Mouse (Mus musculus): Measurements from ENCODE around the gene Gm3238. TPM values are rescaled to one million over a fixed set of nuclear protein-coding genes. Genes with fewer than 3 reads are reported as not detected.
"Not testable (repeated sequence)": the region's sequence is repeated elsewhere in the genome, so short reads cannot be mapped to it uniquely, and the experiment has no call there.

Gene Gm3238
- total RNA-seq (2021): not detected

- DNase-seq (ENCODE audit: extremely low spot score in 1 of 2, low spot score in 2 of 2); intact Hi-C loops (cut with DNase I): not testable (repeated sequence)
Measured at GRCm38 (mm10) chr10:77771225-77771624, at the start of gene Gm3238. Gm3238 (minus strand) TSS chr10:77771325.

GRCm38 (mm10) chr10:77819203-77819602, 48.1 kb upstream of the Gm3238 start:
- intact Hi-C loops (cut with DNase I): no loop called here

GRCm38 (mm10) chr10:77818523-77818922, 47.4 kb upstream of the Gm3238 start:
- intact Hi-C loops (cut with DNase I): no loop called here
- DNase-seq (ENCODE audit: extremely low spot score in 1 of 2, low spot score in 2 of 2): no peak

More at GRCm38 (mm10) chr10:77819203-77819602, 48.1 kb upstream of the Gm3238 start:
- no peak for DNase-seq (ENCODE audit: extremely low spot score in 1 of 2, low spot score in 2 of 2)

GRCm38 (mm10) chr10:77815514-77815913, 44.4 kb upstream of the Gm3238 start:
- intact Hi-C loops (cut with DNase I): no loop called here
- DNase-seq (ENCODE audit: extremely low spot score in 1 of 2, low spot score in 2 of 2): no peak

- intact Hi-C loops (cut with DNase I): no loop called here
- DNase-seq (ENCODE audit: extremely low spot score in 1 of 2, low spot score in 2 of 2): no peak
Measured at GRCm38 (mm10) chr10:77814382-77814781, 43.3 kb upstream of the Gm3238 start, which contains the start of gene Gm2696. Gm2696 (plus strand) TSS chr10:77814682.

DNA sequence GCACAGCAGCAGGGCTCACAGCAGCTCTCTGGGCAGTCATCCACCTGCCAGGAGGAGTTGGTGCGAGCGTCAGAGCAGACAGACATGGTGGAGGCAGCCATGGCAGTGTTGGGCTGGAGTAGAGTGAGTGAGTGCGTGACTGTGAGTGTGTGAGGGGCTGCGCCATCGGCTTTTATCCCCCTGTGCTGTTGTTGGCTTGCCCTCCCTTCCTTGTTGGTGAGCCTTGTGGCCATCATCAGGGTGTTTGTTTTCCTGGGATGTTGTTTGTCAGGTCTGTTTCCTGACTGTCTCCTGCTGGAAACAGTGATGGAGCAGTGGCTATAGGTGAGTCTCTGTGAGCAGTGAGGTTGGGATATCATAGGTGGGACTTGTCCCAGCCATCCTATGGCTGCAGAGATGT, 40.6 kb upstream of the Gm3238 start, which contains the start of gene Gm9507:
Gene Gm9507, minus strand, starts transcription at position 101 of the 400 bp plus-strand sequence.
- intact Hi-C loops (cut with DNase I): no loop called here
- no peak for DNase-seq (ENCODE audit: extremely low spot score in 1 of 2, low spot score in 2 of 2)

- DNase-seq (ENCODE audit: extremely low spot score in 1 of 2, low spot score in 2 of 2): no peak
- intact Hi-C loops (cut with DNase I): no loop called here
Measured at GRCm38 (mm10) chr10:77804095-77804494, 33.0 kb upstream of the Gm3238 start.

DNA sequence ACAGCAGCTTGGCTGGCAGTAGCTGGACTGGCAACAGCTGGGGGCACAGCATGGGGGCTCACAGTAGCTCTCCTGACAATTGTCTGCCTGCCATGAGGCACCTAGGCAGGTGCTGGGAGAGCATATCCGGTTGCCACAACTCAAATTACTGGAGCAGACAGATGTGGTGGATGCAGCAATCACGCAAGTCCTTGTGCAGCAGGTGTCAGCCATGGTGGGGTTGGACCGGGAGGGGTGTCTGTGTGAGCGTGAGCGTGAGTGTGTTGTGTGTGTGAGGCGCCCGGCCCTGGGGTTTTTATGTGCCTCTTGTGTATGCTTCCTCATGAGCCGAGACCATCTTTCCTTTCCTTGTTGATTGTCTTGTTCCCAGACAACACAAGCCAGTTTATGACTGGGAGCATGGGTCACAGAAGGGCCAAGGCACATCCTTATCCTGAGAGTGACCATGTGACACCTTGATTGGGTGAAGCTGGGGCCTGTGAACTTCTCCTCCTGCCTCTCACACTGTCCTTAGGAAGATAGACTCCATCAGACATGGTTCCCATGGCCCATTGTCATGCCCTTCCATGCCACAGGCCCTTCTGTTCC, 27.9 kb upstream of the Gm3238 start, which contains the start of gene Gm19668:
Gene Gm19668, minus strand, starts transcription at position 213 of the 588 bp plus-strand sequence.
- intact Hi-C loops (cut with DNase I): no loop called here
- DNase-seq (ENCODE audit: extremely low spot score in 1 of 2, low spot score in 2 of 2): no peak

DNA sequence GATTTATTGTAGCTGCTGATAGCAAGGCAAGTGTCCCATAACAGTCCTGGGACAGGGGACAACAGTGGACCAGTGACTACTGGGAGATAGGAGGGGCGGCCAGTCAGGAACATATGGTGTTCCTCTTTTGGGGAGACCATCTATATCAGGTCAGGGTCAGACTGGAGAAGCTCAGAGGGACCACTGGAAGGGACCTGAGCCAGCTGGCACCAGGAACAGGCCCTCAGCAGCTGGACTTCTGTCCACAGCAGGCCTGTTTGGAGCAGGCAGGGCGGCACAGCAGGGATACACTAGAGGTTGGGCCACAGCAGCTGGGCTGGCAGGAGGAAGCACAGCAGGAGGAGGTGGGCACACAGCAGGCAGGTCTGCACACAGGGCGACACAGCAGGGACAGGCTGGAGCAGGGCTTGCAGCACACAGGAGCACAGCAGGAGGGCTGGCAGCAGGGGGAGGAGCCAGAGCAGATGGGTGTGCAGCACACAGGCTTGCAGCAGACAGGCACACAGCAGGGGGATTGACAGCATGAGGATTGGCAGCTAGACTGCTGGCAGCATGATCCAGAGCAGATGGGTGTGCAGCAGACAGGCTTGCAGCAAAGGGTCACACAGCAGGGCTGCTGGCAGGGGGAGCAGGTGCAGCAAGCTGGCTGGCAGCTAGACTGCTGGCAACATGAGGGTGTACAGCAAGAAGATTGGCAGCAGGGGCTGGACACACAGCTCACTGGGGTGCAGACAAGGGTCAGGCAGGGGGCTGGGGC, 27.2 kb upstream of the Gm3238 start:
- intact Hi-C loops (cut with DNase I): not testable (repeated sequence)

GRCm38 (mm10) chr10:77797677-77798076, 26.6 kb upstream of the Gm3238 start:
- intact Hi-C loops (cut with DNase I): no loop called here
- no peak for DNase-seq (ENCODE audit: extremely low spot score in 1 of 2, low spot score in 2 of 2)

More for the DNA sequence above, 27.2 kb upstream of the Gm3238 start:
- not testable (repeated sequence) for DNase-seq (ENCODE audit: extremely low spot score in 1 of 2, low spot score in 2 of 2)

DNA sequence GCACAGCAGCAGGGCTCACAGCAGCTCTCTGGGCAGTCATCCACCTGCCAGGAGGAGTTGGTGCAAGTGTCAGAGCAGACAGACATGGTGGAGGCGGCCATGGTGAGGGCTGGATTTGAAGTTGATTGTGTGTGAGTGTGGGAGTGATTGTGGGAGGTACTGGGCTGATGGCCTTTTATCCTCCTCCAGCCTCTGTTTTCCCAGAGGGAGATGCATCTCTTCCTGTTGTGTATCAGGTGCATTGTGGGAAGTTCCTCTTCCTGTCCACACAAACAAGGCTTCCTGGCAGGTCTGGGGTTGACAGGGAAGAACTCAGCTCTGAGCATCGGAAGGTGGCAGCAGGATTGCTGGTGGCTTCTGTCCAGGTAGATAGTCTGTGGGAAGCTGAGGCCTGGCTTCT, 23.9 kb upstream of the Gm3238 start, which contains the start of gene Gm9639:
Gene Gm9639, minus strand, starts transcription at position 101 of the 400 bp plus-strand sequence.
- DNase-seq (ENCODE audit: extremely low spot score in 1 of 2, low spot score in 2 of 2): no peak
- intact Hi-C loops (cut with DNase I): no loop called here

DNA sequence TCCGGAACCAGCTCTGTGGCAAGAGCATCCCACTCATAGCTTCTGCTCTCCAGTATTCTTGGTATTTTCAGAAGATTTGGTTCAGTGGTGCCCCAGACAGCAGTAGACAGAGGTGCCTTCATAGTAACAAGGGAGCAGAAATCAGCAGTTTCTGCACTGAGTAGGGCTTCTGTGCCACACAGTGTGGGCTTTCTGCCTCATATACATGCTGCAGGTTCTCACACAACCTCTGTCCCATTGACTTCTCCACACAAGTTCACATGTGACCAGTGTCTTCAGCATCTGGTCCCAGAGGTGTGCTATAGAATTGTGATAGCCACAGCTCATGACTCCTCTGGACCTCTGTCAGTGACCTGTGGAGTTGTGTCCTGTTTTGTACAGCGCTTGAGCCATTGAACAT, 17.5 kb upstream of the Gm3238 start:
- intact Hi-C loops (cut with DNase I): no loop called here
- DNase-seq (ENCODE audit: extremely low spot score in 1 of 2, low spot score in 2 of 2): no peak

DNA sequence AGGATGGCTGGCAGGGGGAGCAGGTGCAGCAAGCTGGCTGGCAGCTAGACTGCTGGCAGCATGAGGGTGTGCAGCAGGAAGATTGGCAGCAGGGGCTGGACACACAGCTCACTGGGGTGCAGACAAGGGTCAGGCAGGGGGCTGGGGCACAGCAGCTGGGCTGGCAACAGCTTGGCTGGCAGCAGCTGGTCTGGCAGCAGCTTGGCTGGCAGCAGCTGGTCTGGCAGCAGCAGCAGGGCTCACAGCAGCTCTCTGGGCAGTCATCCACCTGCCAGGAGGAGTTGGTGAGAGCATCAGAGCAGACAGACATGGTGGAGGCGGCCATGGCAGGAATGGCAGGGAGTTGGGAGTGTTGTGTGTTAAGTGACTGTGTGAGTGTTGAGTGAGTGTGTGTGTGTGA, 16.8 kb upstream of the Gm3238 start, which contains the start of gene Gm7137:
Gene Gm7137, minus strand, starts transcription at position 325 of the 400 bp plus-strand sequence.
- intact Hi-C loops (cut with DNase I); DNase-seq (ENCODE audit: extremely low spot score in 1 of 2, low spot score in 2 of 2): not testable (repeated sequence)

DNA sequence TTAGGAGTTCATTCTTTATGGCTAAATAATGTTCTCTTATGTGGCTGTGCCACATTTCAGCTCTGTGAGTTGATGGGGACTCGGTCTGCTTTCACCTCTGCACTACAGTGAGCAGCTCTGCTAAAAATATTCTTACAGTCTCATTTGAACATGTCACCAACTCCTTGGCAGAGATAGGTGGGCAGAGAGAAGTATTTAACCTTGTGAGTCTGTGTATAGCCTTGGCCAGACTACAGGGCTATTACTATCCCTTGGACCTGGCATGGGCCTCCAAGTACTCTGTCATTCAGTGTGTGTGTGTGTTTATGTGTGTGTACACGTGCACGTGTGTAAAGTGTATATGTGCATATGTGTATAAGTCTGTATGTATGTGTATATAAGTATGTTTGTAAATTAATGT, 12.3 kb upstream of the Gm3238 start:
- intact Hi-C loops (cut with DNase I); DNase-seq (ENCODE audit: extremely low spot score in 1 of 2, low spot score in 2 of 2): not testable (repeated sequence)

- intact Hi-C loops (cut with DNase I); DNase-seq (ENCODE audit: extremely low spot score in 1 of 2, low spot score in 2 of 2): not testable (repeated sequence)
Measured at GRCm38 (mm10) chr10:77782442-77782841, 11.3 kb upstream of the Gm3238 start, which contains the start of gene Gm3250. Gm3250 (minus strand) TSS chr10:77782542.

DNA sequence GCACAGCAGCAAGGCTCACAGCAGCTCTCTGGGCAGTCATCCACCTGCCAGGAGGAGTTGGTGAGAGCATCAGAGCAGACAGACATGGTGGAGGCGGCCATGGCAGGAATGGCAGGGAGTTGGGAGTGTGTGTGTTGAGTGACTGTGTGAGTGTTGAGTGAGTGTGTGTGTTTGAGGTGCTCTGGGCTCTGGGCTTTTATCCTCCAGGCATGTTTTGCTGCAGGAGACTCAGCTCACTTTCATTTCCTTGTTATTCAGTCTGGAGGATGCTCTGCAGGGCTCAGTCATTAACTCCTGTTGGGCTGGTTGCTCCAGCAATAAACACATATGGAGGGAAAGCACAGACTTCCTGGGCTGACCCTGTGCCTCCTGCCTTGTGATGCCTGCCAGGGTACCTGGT, 5.7 kb upstream of the Gm3238 start, which contains the start of gene Gm7138:
Gene Gm7138, minus strand, starts transcription at position 101 of the 400 bp plus-strand sequence.
- intact Hi-C loops (cut with DNase I); DNase-seq (ENCODE audit: extremely low spot score in 1 of 2, low spot score in 2 of 2): not testable (repeated sequence)

GRCm38 (mm10) chr10:77772142-77772541, 1.0 kb upstream of the Gm3238 start:
- DNase-seq (ENCODE audit: extremely low spot score in 1 of 2, low spot score in 2 of 2); intact Hi-C loops (cut with DNase I): not testable (repeated sequence)

GRCm38 (mm10) chr10:77769727-77770126, 1.4 kb downstream of the Gm3238 start:
- DNase-seq (ENCODE audit: extremely low spot score in 1 of 2, low spot score in 2 of 2): no peak
- intact Hi-C loops (cut with DNase I): no loop called here

- intact Hi-C loops (cut with DNase I); DNase-seq (ENCODE audit: extremely low spot score in 1 of 2, low spot score in 2 of 2): not testable (repeated sequence)
Measured at GRCm38 (mm10) chr10:77759582-77759981, 11.5 kb downstream of the Gm3238 start, which contains the start of gene Gm3233. Gm3233 (minus strand) TSS chr10:77759682.
